Mouse (Mus musculus) layer of hippocampus, adult 6 months (tissue): ENCODE measurements around the gene Gm12253. TPM values are rescaled to one million over a fixed set of nuclear protein-coding genes. Genes with fewer than 3 reads are reported as not detected.

Experiments used
- long read RNA-seq, 2 experiments: library from polyadenylated mRNA; unstranded; transcript quantifications; one replicate each; pipeline ENCODE4 v2.0.0; 2019 to 2020
- polyA plus RNA-seq: library from polyadenylated mRNA; unstranded; fragments of <200 nt; fragmentation: Nextera tagmentation; gene quantifications from 2 replicates; pipeline ENCODE4 v1.2.3, GENCODE M21; 2021

Gm12253 gene
- polyA plus RNA-seq, result not detected in 2 replicates
- long read RNA-seq, experiment 1, result 0 reads
- long read RNA-seq, experiment 2, result 0 reads

DNA sequence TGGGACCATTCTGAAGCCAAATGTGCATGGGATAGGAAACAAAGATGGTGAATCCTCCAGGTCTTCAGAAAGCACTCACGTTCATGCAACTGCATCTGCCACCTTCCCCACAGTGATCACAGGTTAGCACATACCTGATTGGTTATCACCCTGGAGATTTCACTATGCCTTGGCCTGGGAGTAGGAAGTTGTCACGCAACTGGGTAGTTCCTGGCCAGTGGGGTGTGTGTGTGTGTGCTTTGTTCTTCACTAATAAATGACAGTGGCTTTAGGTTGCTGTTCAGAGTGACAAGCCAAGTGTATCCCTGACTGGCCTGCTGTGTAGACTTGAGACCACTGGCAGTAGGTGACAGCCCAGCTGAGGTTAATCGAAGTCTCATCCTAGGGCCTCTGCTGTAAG lies at the start of gene Gm12253:
Gm12253 (plus strand) TSS at position 301 of the 400 bp plus-strand sequence.

GRCm38 (mm10) chr11:58420815-58421214 lies 11.5 kb upstream of the Gm12253 start, which contains the start of gene 1810065E05Rik:
TSS of gene 1810065E05Rik (plus strand) at chr11:58421111.

DNA sequence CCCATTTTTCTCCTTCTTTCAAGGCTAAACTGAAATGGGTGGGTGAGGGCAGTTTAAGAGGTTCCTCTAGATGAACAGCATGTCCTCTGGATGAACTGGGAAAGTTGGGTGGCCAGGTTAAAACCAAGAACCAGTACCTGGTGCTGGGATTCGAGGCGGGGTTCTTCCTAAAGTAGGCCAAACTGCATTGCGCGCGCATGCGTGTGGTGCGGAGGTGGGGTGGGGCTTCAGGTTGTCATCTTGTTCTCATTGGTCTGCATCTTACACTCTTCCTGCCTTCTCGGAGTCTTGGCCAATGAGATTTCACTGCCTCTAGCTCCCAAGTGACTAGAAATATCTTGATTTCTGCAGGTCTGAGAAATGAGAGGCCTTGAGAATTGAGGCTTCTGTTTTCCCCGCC lies 20.4 kb downstream of the Gm12253 start, which contains the start of gene Lypd9:
Lypd9 (minus strand) TSS at position 165 of the 400 bp plus-strand sequence.

GRCm38 (mm10) chr11:58462170-58462569 lies 29.8 kb downstream of the Gm12253 start, which contains the start of gene Olfr30:
TSS of gene Olfr30 (minus strand) at chr11:58462270.

Other genes with a start within 250 kb of the Gm12253 start
- gene Igtp, start 233.0 kb upstream of the Gm12253 start, polyA plus RNA-seq, result 4.5 and 6.0 TPM in 2 replicates
- gene Irgm2, start 232.9 kb upstream of the Gm12253 start, polyA plus RNA-seq, result 1.7 and 1.8 TPM in 2 replicates
- gene 4930438A08Rik, start 157.8 kb upstream of the Gm12253 start, polyA plus RNA-seq, result not detected in 2 replicates
- 4.4 and 6.1 TPM in 2 replicates for gene Zfp692, start 125.5 kb upstream of the Gm12253 start, polyA plus RNA-seq
- 30.0 and 30.5 TPM in 2 replicates for gene Zfp672, start 102.2 kb upstream of the Gm12253 start, polyA plus RNA-seq
- 15.5 and 17.7 TPM in 2 replicates for gene Sh3bp5l, start 101.8 kb upstream of the Gm12253 start, polyA plus RNA-seq
- gene Lypd8, start 53.5 kb upstream of the Gm12253 start, polyA plus RNA-seq, result 0.18 TPM in 1 of 2 replicates, not detected in the other
- gene 1810065E05Rik, start 11.4 kb upstream of the Gm12253 start, polyA plus RNA-seq, result not detected in 2 replicates
- gene Lypd9, start 20.4 kb downstream of the Gm12253 start, polyA plus RNA-seq, result not detected in 2 replicates
- not detected in 2 replicates for gene Olfr30, start 29.7 kb downstream of the Gm12253 start, polyA plus RNA-seq
- not detected in 2 replicates for gene Olfr332, start 60.0 kb downstream of the Gm12253 start, polyA plus RNA-seq
- not detected in 2 replicates for gene Olfr331, start 70.0 kb downstream of the Gm12253 start, polyA plus RNA-seq
- not detected in 2 replicates for gene Olfr330, start 102.3 kb downstream of the Gm12253 start, polyA plus RNA-seq
- not detected in 2 replicates for gene Olfr329-ps, start 113.9 kb downstream of the Gm12253 start, polyA plus RNA-seq
- not detected in 2 replicates for gene Olfr328, start 123.1 kb downstream of the Gm12253 start, polyA plus RNA-seq
- not detected in 2 replicates for gene Olfr224, start 138.0 kb downstream of the Gm12253 start, polyA plus RNA-seq
- gene Olfr325, start 145.2 kb downstream of the Gm12253 start, polyA plus RNA-seq, result not detected in 2 replicates
- not detected in 2 replicates for gene Olfr324, start 162.6 kb downstream of the Gm12253 start, polyA plus RNA-seq
- gene 2210407C18Rik, start 183.5 kb downstream of the Gm12253 start, polyA plus RNA-seq, result not detected in 2 replicates
- not detected in 2 replicates for gene Olfr323, start 197.9 kb downstream of the Gm12253 start, polyA plus RNA-seq
- not detected in 2 replicates for gene Trim58, start 207.9 kb downstream of the Gm12253 start, polyA plus RNA-seq
- not detected in 2 replicates for gene Olfr322, start 226.2 kb downstream of the Gm12253 start, polyA plus RNA-seq
- not detected in 2 replicates for gene Olfr320, start 248.5 kb downstream of the Gm12253 start, polyA plus RNA-seq